Mouse (Mus musculus): Measurements from ENCODE around the gene Cfap70. TPM values are rescaled to one million over a fixed set of nuclear protein-coding genes. Genes with fewer than 3 reads are reported as not detected.
A peak's percentile ranks its signal among the peaks of the same experiment; 100 is the strongest.

The Cfap70 gene
- total and polyA plus RNA-seq, 3 experiments: not detected

DNA sequence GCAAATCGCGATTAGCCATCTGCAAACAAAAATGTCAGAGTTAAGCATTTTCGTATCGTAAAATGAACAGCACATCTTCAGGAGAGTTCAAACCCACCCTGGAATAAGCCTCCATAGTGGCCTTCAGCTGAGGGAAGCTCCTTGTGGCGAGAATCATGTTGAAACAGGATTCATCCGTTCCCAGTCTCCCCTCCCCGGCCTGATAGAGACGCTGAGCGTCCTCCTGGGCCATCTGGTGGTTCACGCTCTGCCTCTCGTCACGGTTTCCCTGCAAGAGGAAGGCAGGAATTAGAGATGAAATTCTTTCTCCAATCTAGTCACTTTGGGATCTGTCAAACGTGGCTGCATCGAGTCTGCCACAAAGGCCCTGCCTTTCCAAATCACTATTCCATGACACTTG, 8.2 kb upstream of the Cfap70 start:
- Histone ChIP-seq H3K27me3 (ENCODE audit: insufficient read depth, low read length) (no peaks in the 10 kb centered on the region), H3K4me1 (ENCODE audit: insufficient read depth, low read depth, low read length) (no peaks in the 10 kb centered on the region), H3K4me3 (ENCODE audit: low read depth, low read length) (no peak overlapping the region), H3K36me3 (replicated peaks) (peaks cover 91% of the 10 kb centered on the region), H3K9me3 (replicated peaks) (no peaks in the 10 kb centered on the region)
- DNase-seq (ENCODE audit: low spot score) (no peak), ATAC-seq (ENCODE audit: extremely low read depth, insufficient number of reproducible peaks, low FRiP score, poor library complexity, severe bottlenecking) (no peak)
- TF ChIP-seq GATA2 (IDR thresholded peaks at IDR 0.05; ENCODE audit: borderline replicate concordance, low read depth, low read length): no peak
- TF ChIP-seq TAL1 (conservative IDR thresholded peaks at IDR 0.05; ENCODE audit: low read depth, low read length): no peak
- TF ChIP-seq GATA1 (IDR thresholded peaks at IDR 0.05; ENCODE audit: borderline replicate concordance, low read length): no peak

- H3K4me3 ChIP-seq (ENCODE audit: low read depth, low read length): no peak overlapping the region
- ATAC-seq (ENCODE audit: extremely low read depth, insufficient number of reproducible peaks, low FRiP score, poor library complexity, severe bottlenecking) (no peak), DNase-seq (ENCODE audit: low spot score) (no peak)
- TF ChIP-seq GATA1 (IDR thresholded peaks at IDR 0.05; ENCODE audit: borderline replicate concordance, low read length): no peak
- no peak for TF ChIP-seq CTCF (IDR thresholded peaks at IDR 0.05; ENCODE audit: low read depth, low read length)
- no peak for TF ChIP-seq GATA2 (IDR thresholded peaks at IDR 0.05; ENCODE audit: borderline replicate concordance, low read depth, low read length)
- TF ChIP-seq TAL1 (conservative IDR thresholded peaks at IDR 0.05; ENCODE audit: low read depth, low read length): no peak
- no peak for TF ChIP-seq POLR2AphosphoS5 (IDR thresholded peaks at IDR 0.05; ENCODE audit: insufficient replicate concordance, low read depth, low read length)
- no peaks in the 10 kb centered on the region for H3K9me3 ChIP-seq (replicated peaks)
- no peaks in the 10 kb centered on the region for H3K27me3 ChIP-seq (ENCODE audit: insufficient read depth, low read length)
- H3K36me3 ChIP-seq (replicated peaks): peaks cover 82% of the 10 kb centered on the region
- no peaks in the 10 kb centered on the region for H3K4me1 ChIP-seq (ENCODE audit: insufficient read depth, low read depth, low read length)
Measured at GRCm38 (mm10) chr14:20458378-20458777, 6.4 kb upstream of the Cfap70 start.

DNA sequence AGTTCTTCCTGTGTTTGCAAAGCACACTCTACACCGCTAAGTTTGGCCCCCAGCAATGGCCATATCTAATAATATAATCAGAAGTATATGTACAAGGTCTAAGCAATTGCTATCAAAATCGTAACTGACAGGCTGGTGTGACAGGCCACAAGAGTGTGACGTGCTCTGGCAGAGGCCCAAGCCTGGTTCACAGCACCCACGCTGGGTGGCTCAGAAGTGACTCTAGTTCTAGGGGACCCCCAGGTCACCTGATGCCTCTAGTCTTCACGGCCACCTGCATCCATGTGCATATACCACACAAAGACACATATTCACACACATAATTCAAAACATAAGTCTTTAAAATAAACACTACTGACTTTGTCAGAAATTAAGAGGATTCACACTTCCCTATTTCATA, 903 bp upstream of the Cfap70 start:
- DNase-seq (ENCODE audit: low spot score) (no peak), ATAC-seq (ENCODE audit: extremely low read depth, insufficient number of reproducible peaks, low FRiP score, poor library complexity, severe bottlenecking) (no peak)
- Histone ChIP-seq H3K4me1 (ENCODE audit: insufficient read depth, low read depth, low read length) (peaks cover 17% of the 10 kb centered on the region), H3K27me3 (ENCODE audit: insufficient read depth, low read length) (0 out of 2 replicates have a peak, but pooled peaks cover 4% of the 10 kb centered on the region), H3K4me3 (ENCODE audit: low read depth, low read length) (no peak overlapping the region), H3K36me3 (replicated peaks) (peaks cover 29% of the 10 kb centered on the region), H3K9me3 (replicated peaks) (no peaks in the 10 kb centered on the region)
- TF ChIP-seq GATA2 (IDR thresholded peaks at IDR 0.05; ENCODE audit: borderline replicate concordance, low read depth, low read length) (no peak), POLR2AphosphoS5 (IDR thresholded peaks at IDR 0.05; ENCODE audit: insufficient replicate concordance, low read depth, low read length) (no peak), CTCF (IDR thresholded peaks at IDR 0.05; ENCODE audit: low read depth, low read length) (no peak), TAL1 (conservative IDR thresholded peaks at IDR 0.05; ENCODE audit: low read depth, low read length) (no peak), GATA1 (IDR thresholded peaks at IDR 0.05; ENCODE audit: borderline replicate concordance, low read length) (no peak)

GRCm38 (mm10) chr14:20451302-20451701, 724 bp downstream of the Cfap70 start:
- peaks cover 19% of the 10 kb centered on the region for H3K36me3 ChIP-seq (replicated peaks)
- ATAC-seq (ENCODE audit: extremely low read depth, insufficient number of reproducible peaks, low FRiP score, poor library complexity, severe bottlenecking): no peak
- peak overlapping the region; percentile 66; the same call in 1 of the 2 replicates for H3K4me3 ChIP-seq (ENCODE audit: low read depth, low read length)
- H3K4me1 ChIP-seq (ENCODE audit: insufficient read depth, low read depth, low read length): peaks cover 19% of the 10 kb centered on the region
- TF ChIP-seq TAL1 (conservative IDR thresholded peaks at IDR 0.05; ENCODE audit: low read depth, low read length) (no peak), GATA1 (IDR thresholded peaks at IDR 0.05; ENCODE audit: borderline replicate concordance, low read length) (no peak), CTCF (IDR thresholded peaks at IDR 0.05; ENCODE audit: low read depth, low read length) (no peak), GATA2 (IDR thresholded peaks at IDR 0.05; ENCODE audit: borderline replicate concordance, low read depth, low read length) (no peak), POLR2AphosphoS5 (IDR thresholded peaks at IDR 0.05; ENCODE audit: insufficient replicate concordance, low read depth, low read length) (no peak)
- H3K9me3 ChIP-seq (replicated peaks): no peaks in the 10 kb centered on the region
- no peak for DNase-seq (ENCODE audit: low spot score)
- 0 out of 2 replicates have a peak, but pooled peaks cover 4% of the 10 kb centered on the region for H3K27me3 ChIP-seq (ENCODE audit: insufficient read depth, low read length)

DNA sequence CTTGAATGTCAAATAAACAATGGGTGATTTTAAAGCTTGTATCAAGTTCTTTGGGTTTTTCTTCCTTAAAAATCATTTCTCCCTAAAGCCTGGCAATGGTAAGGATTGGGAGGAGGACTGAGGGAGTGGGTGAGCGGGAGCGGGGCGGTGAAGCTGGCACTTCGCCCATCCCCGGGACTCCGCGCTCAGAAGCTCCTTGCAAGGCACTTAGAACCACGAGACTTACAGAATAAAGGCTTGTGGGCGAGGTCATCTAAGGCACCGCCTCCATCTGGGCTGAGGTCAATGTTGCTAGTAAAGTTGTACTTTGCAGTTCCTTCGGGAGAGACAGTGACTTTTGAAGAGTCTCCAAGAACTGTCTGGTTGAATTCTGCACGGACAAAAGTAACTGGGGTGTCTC, 4.8 kb downstream of the Cfap70 start:
- Histone ChIP-seq H3K4me1 (ENCODE audit: insufficient read depth, low read depth, low read length) (peaks cover 13% of the 10 kb centered on the region), H3K9me3 (replicated peaks) (no peaks in the 10 kb centered on the region), H3K27me3 (ENCODE audit: insufficient read depth, low read length) (peaks cover 9% of the 10 kb centered on the region), H3K36me3 (replicated peaks) (no peaks in the 10 kb centered on the region), H3K4me3 (ENCODE audit: low read depth, low read length) (no peak overlapping the region)
- no peak for TF ChIP-seq TAL1 (conservative IDR thresholded peaks at IDR 0.05; ENCODE audit: low read depth, low read length)
- no peak for TF ChIP-seq CTCF (IDR thresholded peaks at IDR 0.05; ENCODE audit: low read depth, low read length)
- no peak for TF ChIP-seq GATA1 (IDR thresholded peaks at IDR 0.05; ENCODE audit: borderline replicate concordance, low read length)
- TF ChIP-seq POLR2AphosphoS5 (IDR thresholded peaks at IDR 0.05; ENCODE audit: insufficient replicate concordance, low read depth, low read length): no peak
- no peak for TF ChIP-seq GATA2 (IDR thresholded peaks at IDR 0.05; ENCODE audit: borderline replicate concordance, low read depth, low read length)
- ATAC-seq (ENCODE audit: extremely low read depth, insufficient number of reproducible peaks, low FRiP score, poor library complexity, severe bottlenecking): no peak
- DNase-seq (ENCODE audit: low spot score): no peak

DNA sequence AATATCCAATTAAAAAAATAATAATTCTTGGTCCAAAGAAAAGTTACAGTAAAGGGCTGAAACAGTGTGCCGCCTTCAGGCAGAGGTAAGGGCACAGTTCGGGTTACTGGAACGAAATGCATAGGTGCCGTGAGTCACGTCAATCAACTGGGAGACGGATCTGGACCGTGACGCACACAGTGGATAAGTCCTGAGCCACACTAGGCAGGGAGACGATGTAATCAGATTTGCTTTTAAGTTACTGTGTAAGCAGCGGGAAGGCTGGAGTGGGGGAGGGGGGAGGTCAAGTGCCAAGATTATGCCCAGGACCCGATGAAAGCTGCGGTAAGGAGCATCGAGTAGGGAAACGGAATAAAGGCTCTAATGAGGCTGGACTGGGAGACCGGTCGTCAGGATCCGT, 9.8 kb downstream of the Cfap70 start:
- Histone ChIP-seq H3K27me3 (ENCODE audit: insufficient read depth, low read length) (peaks cover 13% of the 10 kb centered on the region), H3K36me3 (replicated peaks) (no peaks in the 10 kb centered on the region), H3K4me3 (ENCODE audit: low read depth, low read length) (no peak overlapping the region), H3K9me3 (replicated peaks) (no peaks in the 10 kb centered on the region), H3K4me1 (ENCODE audit: insufficient read depth, low read depth, low read length) (peaks cover 2% of the 10 kb centered on the region; the same call in 1 of the 2 replicates)
- no peak for ATAC-seq (ENCODE audit: extremely low read depth, insufficient number of reproducible peaks, low FRiP score, poor library complexity, severe bottlenecking)
- DNase-seq (ENCODE audit: low spot score): no peak
- no peak for TF ChIP-seq POLR2AphosphoS5 (IDR thresholded peaks at IDR 0.05; ENCODE audit: insufficient replicate concordance, low read depth, low read length)
- TF ChIP-seq CTCF (IDR thresholded peaks at IDR 0.05; ENCODE audit: low read depth, low read length): no peak
- TF ChIP-seq GATA2 (IDR thresholded peaks at IDR 0.05; ENCODE audit: borderline replicate concordance, low read depth, low read length): no peak
- no peak for TF ChIP-seq GATA1 (IDR thresholded peaks at IDR 0.05; ENCODE audit: borderline replicate concordance, low read length)
- no peak for TF ChIP-seq TAL1 (conservative IDR thresholded peaks at IDR 0.05; ENCODE audit: low read depth, low read length)

Data from G1E (cell line).